Mouse (Mus musculus) heart, postnatal 10 days (tissue): ENCODE data around the gene Itprip. TPM values are rescaled to one million over a fixed set of nuclear protein-coding genes. Genes with fewer than 3 reads are reported as not detected.

ENCODE experiments used
- DNase-seq, 2 experiments: peaks; one replicate each; pipeline ENCODE4 v3.0.0; 2021
- intact Hi-C: fragments of 180-260 bp; cut with DNase I; formaldehyde crosslinking; loops from one replicate; pipeline ENCODE4 v1.15.1; 2025
- total RNA-seq, 2 experiments: library from RNA; stranded (reverse); gene quantifications; 2 replicates each; pipeline ENCODE4 v1.2.3; 2021

Gene Itprip
- total RNA-seq, 2 experiments from 2014 or later = 11.1 to 13.3 TPM

DNA sequence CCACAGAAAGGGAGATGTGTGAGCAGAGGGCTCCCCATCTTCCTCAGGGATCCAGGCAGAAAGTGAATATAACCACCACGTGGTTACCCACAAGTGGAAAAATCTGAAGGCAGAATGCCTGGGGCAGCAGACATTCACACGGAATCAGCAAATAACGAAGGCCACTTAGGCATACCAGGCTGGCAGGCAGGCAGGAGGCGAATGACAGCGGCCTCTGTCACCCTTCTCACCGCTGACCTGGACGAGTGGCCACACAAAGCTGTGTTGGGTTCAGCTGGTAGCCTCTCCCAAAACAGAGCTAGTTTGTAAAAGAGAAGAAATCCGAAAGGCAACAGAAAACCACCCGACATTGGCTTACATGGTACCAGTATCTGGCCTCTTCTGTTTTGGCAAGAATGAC lies 1.1 kb downstream of the Itprip start:
- DNase-seq = peak; percentile 38 to 42
- intact Hi-C loops = loop anchor here (2.0 kb wide), 2 partner anchors 15 to 31 kb away; no protein-coding TSS in a partner anchor

DNA sequence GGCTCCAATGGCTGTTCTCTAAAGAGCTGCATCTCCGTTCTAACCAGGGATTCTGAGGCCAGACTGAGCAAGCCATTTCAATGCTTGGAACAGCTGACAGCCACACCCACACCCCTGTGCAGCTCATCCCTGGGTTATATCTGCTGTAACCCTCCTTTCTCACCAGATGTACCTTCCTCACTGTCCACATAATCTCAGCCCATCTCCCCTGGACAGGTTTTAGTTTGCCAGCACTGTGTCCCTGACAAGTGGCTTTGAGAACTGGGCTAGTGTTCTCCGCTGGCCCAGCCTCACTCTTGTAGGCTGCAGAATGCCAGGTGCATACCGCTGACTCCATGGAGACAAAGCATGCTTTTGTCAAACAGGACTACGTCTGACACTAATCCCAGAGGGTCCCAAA lies 1.7 kb downstream of the Itprip start:
- intact Hi-C loops = no loop called here

DNA sequence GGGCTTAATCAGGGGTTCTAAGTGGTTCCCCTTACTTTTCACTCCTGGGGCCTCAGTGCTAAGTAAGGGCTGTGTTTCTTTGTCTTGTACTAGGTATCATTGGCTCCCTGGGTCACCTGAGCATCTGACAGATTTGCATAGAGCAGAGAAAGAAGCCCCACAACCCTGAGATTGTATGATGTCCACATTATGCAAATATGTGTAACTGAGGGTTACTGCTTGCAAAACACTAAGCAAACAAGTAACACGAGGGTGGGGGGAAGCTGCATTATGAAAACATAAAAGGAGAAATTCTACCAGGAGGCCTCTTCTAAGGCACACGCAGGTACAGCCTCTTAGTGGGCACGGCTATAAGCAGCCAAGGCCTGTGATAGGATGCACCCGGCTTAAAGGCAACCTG lies 3.8 kb downstream of the Itprip start:
- intact Hi-C loops = no loop called here
- no peak for DNase-seq

More for the DNA sequence above, 1.7 kb downstream of the Itprip start:
- DNase-seq = no peak

DNA sequence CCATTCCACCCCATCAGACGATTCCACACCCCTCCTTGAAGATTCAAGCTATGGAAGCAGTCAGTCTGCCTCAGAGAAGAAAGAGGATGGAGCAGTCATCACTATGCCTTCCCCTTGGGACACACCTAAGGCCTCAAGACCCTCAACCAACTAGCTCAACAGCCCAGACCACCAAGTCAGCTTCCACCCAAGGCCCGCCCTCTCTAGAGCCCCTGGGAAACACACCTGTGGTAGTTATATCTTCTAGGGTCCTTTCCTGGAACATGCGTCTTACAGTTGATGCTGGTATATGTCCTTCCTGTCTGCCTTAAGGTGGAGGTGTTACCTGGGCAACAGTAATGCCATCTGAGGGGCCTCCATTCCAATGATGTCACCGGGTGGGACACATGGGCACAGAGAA lies 4.9 kb downstream of the Itprip start:
- DNase-seq = no peak
- intact Hi-C loops = no loop called here

DNA sequence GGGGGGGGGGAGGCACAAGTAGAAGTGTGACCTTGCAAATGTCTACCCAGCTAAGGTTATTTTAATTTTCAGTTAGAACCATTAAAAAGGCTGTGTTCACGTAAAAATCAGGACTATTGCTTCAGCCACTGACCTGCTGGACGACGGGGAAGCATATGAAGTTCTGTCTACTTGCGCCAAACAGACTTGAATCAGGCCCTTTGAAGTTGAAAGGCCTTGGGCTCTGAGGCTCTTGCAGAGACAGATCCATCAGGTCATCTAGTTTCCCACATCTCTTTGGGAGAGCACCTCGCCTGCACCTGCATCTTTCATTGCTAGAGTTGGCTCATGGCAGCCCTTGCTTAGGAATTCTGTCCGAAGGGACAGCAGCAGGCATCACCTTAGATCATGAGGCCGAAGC lies 5.8 kb downstream of the Itprip start:
- intact Hi-C loops = no loop called here
- DNase-seq = no peak

DNA sequence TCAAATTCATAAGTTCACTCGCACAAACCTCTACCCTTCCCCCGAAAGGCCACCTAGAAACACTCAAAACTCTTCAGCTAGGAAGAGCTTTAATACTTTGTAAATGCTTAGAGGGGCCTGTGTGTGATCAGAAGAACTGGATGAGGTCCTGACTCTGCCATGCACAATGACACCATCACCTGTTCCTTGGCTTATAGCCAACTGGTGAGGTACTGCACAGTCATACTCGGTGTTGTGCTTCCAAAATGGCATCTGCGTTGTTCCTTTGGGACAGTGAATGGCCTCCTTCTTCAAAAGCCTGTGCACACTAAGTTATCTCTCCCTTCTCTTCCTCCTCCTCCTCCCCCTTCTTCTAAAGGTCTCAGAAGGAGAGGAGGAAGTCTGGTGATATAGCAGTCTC lies 8.3 kb downstream of the Itprip start:
- intact Hi-C loops = no loop called here

DNA sequence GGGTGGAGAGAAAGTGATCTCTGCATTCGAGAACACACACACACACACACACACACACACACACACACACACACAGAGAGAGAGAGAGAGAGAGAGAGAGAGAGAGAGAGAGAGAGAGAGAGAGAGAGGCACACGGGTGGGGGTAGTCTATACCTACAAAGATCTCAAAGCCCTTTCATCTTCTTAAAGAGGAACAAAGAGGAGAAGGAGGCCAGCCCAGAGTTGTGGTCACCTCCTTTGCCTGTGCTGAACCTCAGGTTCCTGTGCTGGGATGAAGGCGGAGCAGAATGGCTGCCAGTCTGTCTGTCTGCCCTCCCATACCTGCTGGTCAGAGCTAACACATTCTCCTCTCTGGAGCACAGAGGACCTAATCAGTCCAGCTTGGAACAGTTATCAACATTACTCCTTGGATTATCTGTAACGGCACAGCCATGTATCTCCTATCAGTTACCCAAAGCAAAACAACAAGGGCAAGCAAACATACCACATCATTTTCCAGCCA lies 8.9 kb downstream of the Itprip start:
- DNase-seq = no peak
- intact Hi-C loops = no loop called here

More for the DNA sequence above, 8.3 kb downstream of the Itprip start:
- DNase-seq = no peak

DNA sequence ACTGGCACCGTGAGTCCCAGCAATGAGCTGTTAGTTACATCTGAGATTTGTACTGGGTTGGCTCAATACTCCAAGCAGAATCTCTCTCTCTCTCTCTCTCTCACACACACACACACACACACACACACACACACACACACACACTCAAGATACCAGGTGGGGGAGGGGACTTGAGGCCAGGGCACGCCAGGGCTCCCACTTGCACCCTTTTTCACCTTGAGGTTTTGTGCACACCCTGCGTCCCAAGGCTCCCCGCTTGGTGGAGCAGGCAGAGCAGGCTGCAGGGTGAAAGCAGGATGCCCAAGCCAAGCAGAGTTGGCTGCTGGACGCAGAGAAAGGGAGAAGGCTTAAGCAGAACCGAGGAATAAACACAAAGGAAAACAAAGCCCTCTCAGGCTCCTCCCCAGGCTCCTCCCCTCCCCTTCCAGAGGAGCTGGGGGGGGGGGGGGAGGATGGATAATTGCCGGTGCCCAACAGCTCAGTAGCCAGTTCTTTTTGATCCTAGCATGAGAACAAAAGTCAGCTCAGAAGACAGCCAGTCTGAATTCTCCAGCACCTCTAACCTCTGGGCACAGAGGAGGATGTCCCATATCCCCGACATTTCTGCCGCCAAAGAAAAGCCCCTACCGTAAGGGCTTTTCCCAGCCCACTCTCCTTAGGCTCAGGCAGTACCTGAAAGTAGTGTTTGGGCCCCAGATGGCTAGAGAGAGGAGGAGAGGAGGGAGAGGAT lies 9.5 kb downstream of the Itprip start:
- peak; percentile 44 to 48 for DNase-seq
- intact Hi-C loops = no loop called here

DNA sequence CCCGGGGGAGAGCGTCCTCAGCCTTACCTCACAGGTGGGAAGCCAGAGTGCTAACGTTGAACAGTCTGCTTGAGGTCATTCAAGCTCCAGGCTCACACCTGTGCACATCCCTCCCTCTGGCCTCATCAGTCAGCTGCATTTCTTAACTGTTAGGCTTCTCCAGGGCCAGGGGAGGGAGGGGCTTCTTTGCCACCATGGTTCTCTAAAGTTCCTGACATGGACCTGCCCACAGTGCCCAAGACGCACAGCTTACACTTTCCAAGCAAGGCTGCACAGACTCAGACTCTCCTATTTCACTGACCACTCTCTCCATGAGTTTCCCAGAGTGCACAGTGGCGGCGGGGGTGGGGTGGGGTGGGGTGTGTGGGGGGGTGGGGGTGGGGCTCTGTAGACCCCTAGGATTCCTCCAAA lies 10.1 kb downstream of the Itprip start:
- intact Hi-C loops = no loop called here
- DNase-seq = no peak

DNA sequence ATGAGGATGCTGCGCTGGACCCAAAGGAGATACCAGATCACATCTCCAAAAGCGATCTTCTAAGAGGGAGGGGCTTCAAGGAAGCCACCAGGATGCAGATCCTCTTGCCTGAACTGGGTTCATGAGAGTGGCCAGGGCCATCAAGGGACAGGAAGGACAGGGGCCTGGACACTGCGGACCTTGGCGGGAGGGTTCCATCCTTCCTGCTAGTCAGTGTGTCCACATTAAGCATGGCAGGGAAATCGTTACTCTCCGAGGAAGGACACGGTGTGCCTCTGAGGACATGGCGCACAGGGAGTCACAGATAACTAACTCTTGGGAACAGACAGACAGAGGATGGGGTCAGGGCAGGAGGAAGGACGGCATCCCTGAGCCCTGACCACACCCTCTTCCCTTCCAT lies 11.5 kb downstream of the Itprip start:
- DNase-seq = no peak
- intact Hi-C loops = no loop called here

DNA sequence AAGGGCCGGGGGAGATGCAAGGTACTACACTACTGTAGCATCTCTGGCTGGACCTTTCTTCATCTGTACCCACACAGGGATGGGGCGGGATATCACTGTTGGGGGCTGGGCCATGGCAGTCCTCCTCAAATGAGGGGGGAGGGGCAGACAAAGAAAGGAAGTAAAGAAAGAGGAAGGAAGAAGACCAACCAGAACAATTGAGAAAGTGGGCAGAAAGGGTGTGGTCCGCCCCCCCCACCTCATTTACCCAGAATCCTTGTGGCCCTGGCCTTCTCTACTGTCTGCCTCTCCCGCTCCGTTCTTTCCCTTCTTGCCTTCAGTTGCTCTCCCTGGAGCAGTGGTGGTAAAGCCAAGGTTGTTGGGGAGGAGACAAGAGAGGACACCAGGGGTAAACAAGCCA lies 13.5 kb downstream of the Itprip start:
- intact Hi-C loops = no loop called here
- DNase-seq = no peak

DNA sequence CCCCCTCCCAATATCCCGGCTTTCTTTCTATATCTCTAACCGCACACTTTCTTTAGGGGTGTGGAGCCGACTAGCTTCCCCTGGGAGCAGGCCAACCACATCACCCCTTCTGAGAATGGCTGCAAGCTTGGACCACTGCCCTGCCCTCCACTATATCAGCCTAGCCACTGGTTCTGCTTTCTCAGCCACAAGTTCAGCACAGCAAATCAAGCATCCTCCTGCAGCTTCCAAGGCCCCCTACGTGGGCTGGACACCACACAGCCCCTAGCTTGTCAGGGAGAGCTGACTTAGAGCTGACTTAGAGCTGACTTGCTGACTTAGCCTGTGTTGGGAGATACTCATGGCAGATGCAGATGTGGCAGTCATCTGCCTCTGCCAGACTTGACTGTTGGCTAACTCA lies 14.0 kb downstream of the Itprip start:
- DNase-seq = no peak
- intact Hi-C loops = no loop called here

DNA sequence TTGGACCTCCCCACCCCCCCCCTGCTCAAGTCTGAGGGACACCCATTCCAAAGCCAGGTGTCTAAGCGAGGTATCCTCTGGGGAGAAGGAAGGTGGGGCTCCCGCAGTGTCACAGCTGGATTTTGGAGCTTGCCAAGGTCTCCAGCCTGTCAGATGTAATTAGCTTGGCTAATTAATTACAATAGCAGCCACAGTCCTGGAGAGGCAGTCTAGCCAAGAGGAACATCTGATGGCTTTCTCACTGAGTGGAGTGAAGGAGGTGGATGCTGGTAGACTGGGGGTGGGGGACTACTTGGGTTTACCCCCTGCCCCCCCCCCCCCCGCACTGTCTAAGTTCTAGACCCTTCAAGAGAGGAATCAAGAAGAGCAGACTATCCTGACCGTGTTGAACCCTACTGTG lies 15.4 kb downstream of the Itprip start:
- intact Hi-C loops = loop anchor here (2.0 kb wide), 1 partner anchor 15 kb away; the partner anchor contains the start of genes Cfap43 and Itprip

DNA sequence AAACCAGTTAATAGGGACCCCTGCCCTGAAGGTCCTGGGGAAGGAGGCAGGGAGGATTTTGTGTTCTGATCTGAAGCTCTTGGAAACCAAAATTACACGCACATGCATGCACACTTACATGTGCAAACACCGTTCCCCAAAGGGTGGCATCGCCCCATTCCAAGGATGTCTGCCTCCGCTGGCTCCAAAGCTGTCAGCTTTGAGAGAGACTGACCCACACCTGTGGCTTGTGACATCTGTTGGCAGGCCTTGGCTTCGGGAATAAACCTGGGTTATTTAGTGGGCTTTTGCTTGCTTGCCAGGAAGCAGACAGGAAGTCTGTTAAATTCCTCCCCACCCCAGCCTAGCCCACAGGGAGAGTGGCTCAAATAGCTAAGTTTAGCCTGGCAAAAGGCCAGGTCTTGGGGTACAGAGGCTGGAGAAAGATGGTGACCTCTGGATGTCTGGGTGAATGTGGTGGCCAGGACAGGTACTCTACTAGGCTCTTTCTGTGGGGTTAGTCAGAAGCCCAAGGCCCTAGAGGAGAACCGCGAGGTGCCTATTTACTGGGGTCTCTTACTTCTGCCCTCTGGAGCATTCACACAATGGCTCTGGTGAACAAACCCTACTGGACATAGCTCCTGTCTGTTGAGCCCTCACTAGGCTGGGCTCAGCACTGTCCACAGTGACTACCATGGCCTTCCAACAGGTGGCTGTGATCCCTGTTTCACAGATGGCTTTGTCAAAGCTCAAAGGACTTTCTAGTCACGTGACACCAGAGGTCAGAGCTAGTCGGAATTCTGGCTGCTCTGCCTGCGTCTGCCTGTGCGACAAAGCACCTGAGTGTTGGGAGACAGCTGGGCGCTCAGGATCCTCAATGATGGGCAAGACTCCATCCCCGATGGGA lies 16.5 kb downstream of the Itprip start:
- intact Hi-C loops = loop anchor here (2.0 kb wide), 1 partner anchor 16 kb away; the partner anchor contains the start of genes Cfap43 and Itprip
- peak; percentile 65 to 66 for DNase-seq

More for the DNA sequence above, 15.4 kb downstream of the Itprip start:
- DNase-seq = no peak

DNA sequence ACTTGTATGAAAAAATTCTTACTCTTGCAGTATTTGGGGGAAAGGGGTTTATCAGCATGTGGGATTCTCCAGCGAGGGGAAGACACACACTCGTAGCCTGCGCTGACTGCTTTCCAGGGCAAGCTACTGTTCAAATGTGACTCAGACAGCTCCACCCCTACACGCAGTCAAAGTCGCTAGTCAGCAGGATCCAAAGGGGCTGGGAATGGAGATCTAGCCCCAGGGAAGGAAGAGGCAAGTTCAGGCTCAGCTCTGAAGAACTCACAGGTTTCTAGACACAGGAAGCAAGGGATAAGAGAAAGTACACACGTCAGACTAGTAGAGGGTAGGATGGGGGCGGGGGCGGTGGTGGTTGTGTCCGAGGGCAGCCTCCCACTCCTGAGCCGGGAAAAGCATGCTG lies 18.5 kb downstream of the Itprip start:
- DNase-seq = no peak
- intact Hi-C loops = no loop called here

DNA sequence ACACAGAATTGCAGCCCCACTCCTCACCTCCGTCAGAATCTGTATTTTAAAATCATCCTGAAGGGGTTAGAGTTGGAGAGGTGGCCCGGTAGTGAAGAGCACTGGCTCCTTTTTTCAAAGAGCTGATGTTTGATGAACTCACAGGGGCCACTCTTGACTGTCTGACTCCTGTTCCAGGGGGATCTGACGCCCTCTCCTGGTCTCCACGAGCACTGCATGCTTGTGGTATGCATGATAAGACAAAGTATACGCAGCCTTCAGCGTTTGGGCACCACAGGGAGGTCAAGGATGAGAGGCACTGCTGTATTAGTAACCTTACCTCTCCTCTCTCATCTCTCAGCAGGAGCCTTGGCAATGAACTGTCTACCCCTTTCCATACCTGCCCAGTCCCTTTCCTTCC lies 19.1 kb downstream of the Itprip start:
- intact Hi-C loops = no loop called here
- no peak for DNase-seq

DNA sequence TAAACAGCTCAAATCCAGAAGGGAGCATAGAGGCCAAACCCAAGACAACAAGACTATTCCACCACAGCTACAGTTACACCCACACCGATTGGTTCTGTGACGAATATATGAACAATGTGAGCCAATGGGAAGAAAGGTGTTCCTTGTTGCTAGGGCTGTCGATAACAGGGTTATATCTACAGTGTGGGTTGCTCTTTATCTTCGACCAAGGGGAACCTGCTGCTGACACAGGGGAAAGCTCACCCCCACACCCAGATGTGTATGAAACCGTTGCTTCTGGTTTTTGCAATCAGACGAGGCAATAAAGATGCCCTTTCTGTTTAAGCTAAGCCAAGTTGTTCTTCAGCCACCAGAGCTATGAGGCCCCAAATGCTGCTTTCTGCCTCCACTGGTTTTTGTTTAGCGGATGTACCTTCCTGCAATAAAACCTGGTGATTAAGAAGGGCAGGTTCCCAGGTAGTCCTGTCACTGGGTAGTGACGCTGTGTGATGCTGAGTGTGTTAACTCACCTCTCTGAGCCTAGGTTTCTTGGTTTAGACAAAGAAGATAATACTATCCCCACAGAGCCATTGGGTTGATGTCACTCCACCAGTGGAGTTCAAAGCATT lies 20.5 kb downstream of the Itprip start:
- no peak for DNase-seq
- intact Hi-C loops = no loop called here

DNA sequence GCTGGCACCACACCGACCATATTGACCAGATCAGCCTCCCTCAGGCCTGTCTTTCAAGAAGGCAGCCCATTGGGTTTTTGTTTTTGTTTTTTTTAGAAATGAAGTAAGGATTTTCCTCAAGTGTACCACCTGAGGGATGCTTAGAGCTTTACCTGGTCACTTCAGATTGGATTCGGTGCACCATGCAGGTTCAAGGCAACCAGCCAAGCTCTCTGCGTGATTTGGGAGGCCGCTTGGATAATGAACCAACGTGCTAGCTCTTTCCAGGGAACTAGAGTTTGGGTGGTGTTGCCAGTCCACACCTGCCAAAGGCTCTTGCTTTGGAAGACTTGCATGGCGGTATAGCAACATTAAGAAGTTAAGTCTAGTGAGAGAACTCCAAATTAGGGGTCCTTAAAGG lies 26.0 kb downstream of the Itprip start:
- no peak for DNase-seq
- intact Hi-C loops = no loop called here

DNA sequence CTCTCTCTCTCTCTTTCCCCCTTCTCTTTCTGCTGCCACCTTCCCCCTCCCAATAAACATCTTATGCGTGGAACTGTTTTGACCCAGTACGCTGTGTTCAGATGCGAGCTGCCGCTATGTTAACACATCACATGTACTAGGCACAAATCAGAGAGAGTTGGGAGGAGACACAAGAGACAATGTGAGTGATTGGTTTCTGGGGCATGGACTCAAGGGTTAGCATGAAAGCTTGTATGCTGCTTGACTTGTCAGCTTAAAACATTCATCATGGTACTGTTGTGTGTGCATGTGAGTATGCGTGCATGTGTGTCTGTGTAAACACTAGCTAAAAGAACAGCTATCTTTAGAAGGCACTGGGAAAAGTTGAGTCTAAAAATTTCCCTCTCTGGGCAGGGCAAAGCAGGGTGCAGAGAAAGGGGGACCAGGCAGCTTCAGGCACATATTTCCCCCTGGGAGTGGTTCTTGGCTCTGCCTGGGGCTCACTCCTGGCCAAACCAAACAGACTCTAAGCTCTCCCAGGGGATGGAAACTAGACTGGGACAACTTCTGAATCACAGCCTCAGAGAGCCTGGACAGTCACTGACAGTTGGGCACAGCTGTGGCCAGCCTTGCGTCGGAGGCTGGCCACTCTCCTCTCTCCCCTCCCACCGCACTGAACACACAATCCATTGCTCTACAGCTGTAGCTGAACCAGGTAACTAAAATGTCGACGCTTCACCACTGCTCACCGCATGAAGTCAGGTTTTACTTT lies 27.4 kb downstream of the Itprip start:
- intact Hi-C loops = no loop called here
- DNase-seq = peak; percentile 66 to 73

DNA sequence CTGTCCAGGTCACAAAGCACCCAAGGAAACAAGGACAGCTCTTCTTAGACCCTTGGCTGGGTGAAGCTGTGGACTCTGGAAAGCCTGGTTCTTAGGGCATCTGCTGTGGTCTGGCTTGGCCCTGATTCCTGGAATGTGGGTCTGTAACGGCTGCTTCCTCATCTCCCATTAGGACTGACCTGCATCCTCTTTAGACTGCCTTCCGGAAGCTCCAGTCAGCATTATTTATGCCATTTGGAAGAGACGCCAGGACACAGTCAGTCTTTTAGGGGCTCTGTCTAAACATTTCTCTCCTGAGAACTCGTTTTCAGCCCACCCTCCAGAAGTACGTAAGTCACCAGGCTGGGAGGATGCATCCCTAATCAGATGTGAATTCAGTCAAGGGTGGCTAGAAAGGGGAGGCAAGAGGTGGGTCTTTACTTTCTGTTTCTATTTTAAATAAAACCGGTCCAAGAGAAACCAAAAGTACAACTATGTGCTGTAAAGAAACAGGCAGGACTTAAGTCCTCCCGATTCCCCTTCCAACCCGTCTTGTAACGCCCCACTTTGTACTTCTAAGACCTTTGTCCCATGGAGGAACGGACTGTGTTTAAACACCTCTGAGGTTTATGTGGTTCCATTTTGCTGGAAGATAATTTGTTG lies 28.5 kb downstream of the Itprip start:
- intact Hi-C loops = no loop called here
- no peak for DNase-seq
